Mouse (Mus musculus): Measurements from ENCODE around the gene Dph5.
A peak's percentile ranks its signal among the peaks of the same experiment; 100 is the strongest.
"Not testable (repeated sequence)": the region's sequence is repeated elsewhere in the genome, so short reads cannot be mapped to it uniquely, and the experiment has no call there.

The Dph5 gene

DNA sequence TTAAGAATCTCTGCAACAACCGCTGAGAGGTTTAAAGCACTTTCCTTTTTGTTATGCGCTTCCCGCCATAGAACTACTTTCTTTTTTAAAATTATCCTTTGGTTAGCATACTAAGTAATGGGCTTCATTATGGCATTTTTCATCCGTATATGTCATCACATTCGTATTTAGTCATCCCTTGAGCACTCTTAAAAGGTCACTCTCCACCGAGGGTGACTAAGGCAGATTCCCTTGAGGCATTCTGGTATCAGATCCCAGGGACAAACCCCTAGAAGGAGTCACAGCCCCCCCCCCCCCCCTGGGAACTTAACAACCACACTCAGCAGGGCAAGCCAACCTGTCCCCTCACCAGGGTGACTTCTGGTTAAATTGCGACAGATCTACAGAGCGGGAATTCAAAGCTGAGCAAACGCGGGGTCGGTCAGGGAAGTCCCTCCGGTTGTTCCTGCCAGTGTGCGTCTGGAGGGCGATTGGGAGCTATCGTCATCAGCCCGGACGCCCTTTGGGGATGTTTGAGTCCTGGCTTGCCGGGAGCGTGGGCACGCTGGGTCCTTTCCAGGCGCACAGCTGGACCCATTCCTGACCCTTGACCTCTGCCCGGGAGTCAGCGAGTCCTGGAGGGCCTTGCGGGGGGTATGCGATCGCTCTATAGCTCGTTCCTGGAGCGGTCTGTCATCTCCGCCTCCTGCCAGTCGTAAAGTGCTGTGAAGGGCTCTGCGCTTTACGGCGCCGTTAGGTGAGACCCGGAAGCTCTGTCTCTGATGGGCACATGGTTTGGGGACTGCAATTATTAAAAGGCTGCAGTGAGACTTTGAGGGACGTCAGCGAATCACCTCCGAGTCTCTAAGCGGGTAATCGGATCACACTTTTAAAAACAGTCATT lies at the start of gene Dph5:
Dph5 (plus strand) TSS at position 411 of the 883 bp plus-strand sequence.
- peak; percentile 79 to 93 for DNase-seq (ENCODE audit: low spot score in 2 of 2)

- peak in 1 of 2 experiments; percentile 28 for DNase-seq (ENCODE audit: low spot score in 2 of 2)
Observed at GRCm38 (mm10) chr3:115844566-115844965, 43.1 kb upstream of the Dph5 start.

DNA sequence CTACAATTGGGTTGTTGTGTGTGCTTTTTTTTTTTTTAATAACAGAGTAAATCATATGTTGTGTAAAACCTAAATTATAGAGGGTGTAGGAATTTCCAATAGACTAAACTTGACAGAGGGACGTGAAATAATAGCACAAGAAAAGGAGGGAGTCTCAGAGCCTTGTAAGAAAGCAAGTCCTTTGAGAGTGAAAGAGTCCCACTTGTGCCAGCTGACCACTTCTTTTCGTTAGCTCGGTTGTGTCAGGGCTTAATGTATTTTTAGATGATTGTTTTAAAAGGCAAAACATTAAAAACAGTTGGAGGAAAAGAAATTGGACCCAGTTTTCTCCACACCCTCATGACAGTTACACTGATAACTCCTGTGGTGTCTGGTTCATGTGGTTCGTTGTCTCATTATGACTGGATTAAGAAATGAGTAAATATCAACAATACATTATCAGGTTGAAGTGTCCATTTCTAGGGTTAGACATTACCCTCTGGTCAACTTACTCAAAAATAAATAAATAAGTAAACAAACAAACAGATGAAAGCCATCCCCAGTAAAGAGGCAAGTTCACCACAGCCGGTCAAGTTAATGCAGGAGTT lies 42.5 kb upstream of the Dph5 start:
- DNase-seq (ENCODE audit: low spot score in 2 of 2) = no peak

DNA sequence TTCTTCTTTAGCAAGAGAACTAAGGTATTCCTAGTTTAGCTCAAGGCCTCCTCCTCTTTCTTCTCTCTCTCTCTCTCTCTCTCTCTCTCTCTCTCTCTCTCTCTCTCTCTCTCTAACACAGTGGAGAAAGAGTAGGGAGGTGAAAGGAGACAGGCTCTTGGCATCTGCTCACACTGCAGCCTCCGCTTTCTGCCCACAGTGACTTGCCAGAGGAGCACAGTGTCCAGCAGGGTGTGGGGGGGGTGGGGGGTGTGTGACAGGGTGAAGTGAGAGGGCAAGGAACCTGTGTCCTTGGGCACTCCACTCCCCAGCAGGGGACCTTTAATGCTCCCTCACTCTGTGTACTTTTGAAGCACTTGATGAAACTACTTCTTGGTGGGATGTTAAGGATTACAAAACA lies 41.9 kb upstream of the Dph5 start:
- DNase-seq (ENCODE audit: low spot score in 2 of 2) = no peak

DNA sequence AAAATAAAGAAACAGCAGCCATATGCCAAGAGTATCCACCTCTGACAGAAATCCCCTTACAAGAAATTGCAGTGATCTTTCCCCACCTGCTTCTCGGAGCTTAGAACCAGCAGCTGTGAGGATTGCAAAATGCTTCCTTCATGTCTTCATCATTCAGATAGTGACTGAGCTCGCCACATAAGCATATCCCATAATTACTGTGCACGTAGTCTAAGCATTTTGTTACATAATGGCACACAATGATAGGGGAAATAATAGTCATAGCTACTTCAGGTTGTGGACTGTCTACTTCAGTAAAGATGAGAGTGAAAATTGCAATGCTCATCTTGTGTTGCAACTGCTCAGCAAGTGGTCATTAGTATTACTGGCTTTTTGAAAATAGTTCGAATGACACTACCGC lies 41.5 kb upstream of the Dph5 start:
- no peak for DNase-seq (ENCODE audit: low spot score in 2 of 2)

- DNase-seq (ENCODE audit: low spot score in 2 of 2) = no peak
Observed at GRCm38 (mm10) chr3:115848686-115849480, 38.8 kb upstream of the Dph5 start.

GRCm38 (mm10) chr3:115850946-115851345 lies 36.7 kb upstream of the Dph5 start:
- DNase-seq (ENCODE audit: low spot score in 2 of 2) = no peak

GRCm38 (mm10) chr3:115854672-115855191 lies 32.9 kb upstream of the Dph5 start:
- no peak for DNase-seq (ENCODE audit: low spot score in 2 of 2)

DNA sequence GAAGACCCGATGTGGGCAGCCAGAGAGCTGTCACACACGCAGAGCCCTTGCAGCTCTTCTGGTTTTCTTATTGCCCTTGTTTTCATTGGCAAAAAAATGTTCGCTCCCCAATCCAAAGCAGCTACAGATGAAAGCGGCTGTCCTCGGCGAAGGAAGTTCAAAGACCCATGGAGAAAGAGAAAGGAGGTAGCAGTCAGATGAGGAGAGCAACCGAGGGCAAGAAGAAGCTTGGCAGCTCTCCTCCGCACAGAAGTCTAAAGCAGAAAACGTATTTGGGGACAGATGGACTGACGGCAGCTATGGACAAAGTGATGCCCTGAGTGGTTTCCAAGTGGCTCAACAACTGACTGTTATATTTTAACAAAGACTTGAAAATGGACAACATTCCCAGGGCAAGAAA lies 32.1 kb upstream of the Dph5 start:
- no peak for DNase-seq (ENCODE audit: low spot score in 2 of 2)

- peak in 1 of 2 experiments; percentile 13 for DNase-seq (ENCODE audit: low spot score in 2 of 2)
Observed at GRCm38 (mm10) chr3:115856484-115857022, 31.1 kb upstream of the Dph5 start.

DNA sequence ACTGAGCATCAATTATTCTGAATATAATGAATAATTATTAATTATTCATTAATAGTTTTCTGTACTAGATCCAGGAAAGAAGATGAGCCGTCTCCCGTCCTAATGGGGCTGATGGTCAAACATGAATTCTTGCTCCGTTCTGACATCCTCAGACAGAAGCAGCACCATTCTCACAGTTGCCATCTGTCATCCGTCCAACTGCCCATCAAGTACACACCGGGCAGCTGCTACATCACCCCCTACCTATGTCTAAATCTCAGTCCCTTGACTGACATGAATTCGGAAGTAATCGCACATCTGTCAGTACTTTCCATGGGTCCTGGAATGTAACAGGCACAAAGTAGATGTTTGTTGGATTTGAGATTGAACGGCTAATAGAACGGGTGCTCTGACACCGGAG lies 30.2 kb upstream of the Dph5 start:
- no peak for DNase-seq (ENCODE audit: low spot score in 2 of 2)

DNA sequence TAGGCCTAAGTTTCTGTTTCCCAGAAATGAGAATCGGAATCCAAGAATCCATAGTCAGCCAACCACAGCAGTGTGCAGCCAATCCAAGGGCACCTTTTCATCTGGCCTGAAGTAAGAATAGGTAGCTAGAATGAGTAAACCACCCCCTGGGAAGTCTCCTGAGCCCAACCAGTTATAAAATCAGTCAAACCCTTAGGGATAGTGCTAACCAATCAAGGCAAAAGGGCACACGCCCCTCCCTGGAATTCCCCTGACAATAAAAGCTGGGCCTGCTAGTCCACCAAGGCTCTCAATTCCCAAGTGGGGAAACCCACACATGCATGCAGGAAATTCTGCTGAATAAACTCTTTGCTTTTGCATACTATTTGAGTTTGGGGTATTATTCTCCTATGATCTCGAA lies 28.8 kb upstream of the Dph5 start:
- no peak for DNase-seq (ENCODE audit: low spot score in 2 of 2)

- DNase-seq (ENCODE audit: low spot score in 2 of 2) = not testable (repeated sequence)
Observed at GRCm38 (mm10) chr3:115860780-115861179, 26.9 kb upstream of the Dph5 start.

DNA sequence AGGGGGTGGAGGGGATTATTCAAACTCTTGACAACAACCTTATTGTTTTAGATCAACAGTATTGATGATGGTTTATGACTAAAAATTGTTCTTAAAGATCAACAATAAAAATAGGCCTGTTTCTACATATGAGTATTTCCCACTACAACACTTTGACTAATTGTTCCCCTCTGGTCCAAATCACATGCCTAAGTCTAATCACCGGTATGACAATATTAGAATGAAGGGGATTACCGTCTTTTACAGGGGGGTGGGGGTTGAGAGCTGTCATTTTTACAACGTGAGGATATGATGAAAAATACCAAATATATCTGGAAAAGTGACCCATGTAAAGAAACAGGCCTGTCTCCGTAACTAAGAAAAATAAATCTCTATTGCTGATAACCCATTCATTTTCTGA lies 24.1 kb upstream of the Dph5 start:
- no peak for DNase-seq (ENCODE audit: low spot score in 2 of 2)

- DNase-seq (ENCODE audit: low spot score in 2 of 2) = no peak
Observed at GRCm38 (mm10) chr3:115867150-115867549, 20.5 kb upstream of the Dph5 start.

- DNase-seq (ENCODE audit: low spot score in 2 of 2) = no peak
Observed at GRCm38 (mm10) chr3:115867901-115868300, 19.7 kb upstream of the Dph5 start.

DNA sequence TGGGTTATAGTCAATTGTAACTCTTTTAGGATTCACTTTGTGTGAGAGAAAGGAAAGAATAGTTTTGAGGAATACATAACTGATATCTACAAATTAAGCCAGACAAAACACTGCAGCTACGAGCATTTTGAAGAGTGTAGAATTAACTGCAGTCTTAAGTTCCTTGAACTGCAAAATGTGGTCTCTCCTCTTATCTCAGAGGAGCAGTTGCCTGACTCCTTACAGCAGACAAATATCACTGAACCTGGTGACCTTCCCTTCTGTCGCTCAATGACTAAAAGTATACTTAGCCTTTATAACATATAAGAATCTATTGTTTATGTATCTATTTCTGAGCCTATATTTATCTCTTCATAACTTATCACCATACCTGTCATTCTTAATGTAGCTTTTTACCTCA lies 18.3 kb upstream of the Dph5 start:
- DNase-seq (ENCODE audit: low spot score in 2 of 2) = no peak

GRCm38 (mm10) chr3:115875551-115875950 lies 12.1 kb upstream of the Dph5 start:
- DNase-seq (ENCODE audit: low spot score in 2 of 2) = no peak

DNA sequence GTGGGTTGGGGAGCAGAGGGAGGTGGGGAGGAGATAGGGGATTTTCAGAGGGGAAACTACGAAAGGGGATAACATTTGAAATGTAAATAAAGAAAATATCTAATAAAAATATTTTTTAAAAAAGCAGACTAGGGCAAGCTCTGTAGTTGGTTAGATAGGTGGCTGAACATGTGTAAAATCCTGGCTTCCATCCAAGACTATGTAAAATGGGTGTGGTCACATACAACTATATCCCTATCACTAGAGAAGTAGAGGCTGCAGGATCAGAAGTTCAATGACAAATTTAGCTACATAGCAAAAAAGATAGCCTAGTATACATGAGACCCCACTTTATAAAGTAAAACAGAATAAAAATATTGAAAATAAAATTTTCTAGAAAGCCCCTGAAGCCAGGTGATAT lies 10.5 kb upstream of the Dph5 start:
- DNase-seq (ENCODE audit: low spot score in 2 of 2) = no peak

DNA sequence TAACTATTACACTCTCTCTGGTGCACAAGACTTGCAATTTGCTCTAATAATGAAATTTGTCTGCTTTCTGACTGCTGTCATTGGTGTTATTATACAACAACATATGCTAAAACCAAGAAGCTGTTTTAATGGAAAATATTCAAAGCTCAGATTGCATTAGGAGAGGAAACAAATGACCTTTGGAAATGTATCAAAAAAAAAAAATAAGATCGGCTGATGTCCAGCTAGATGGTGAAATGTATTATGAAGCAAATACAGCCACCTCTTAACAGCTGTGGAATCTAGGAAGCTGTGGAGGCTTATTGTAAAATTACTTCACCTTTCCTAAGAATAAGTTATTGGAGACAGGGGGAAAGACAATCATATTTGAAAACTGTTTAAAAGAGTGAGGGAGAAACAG lies 3.6 kb upstream of the Dph5 start:
- no peak for DNase-seq (ENCODE audit: low spot score in 2 of 2)

GRCm38 (mm10) chr3:115888310-115889106 lies 871 bp downstream of the Dph5 start:
- DNase-seq (ENCODE audit: low spot score in 2 of 2) = no peak
